Mouse (Mus musculus) thymus, adult 2 months (tissue): ENCODE measurements around the gene Cebpg.

Experiments used
- CTCF ChIP-seq: fragments of 200-500 bp; IDR thresholded peaks from 2 replicates; pipeline ENCODE4 v1.5.1; 2012; ENCODE audit warnings: mild to moderate bottlenecking, control low read depth, low read length, moderate library complexity, borderline replicate concordance; ENCODE audit not compliant: control insufficient read depth, poor library complexity, insufficient read depth; ENCODE audit errors: extremely low read depth
- POLR2A ChIP-seq: fragments of 200-500 bp; IDR thresholded peaks from 2 replicates; pipeline ENCODE4 v1.6.1; 2012; ENCODE audit warnings: mild to moderate bottlenecking, low read length, control low read depth, moderate library complexity; ENCODE audit not compliant: control insufficient read depth, poor library complexity, insufficient read depth; ENCODE audit errors: extremely low read depth

- TF ChIP-seq CTCF, result no peak
- no peak for TF ChIP-seq POLR2A
Observed at GRCm38 (mm10) chr7:35056999-35057398, 626 bp upstream of the Cebpg start.
